Comparison of ENCODE assay signal across 9 mouse cellular contexts in genomic region chr6:129480089-129480958, GRCm38 (mm10).
A peak's percentile ranks its signal among the peaks of the same experiment; 100 is the strongest.
DNase-seq lines count a peak whose midpoint lies in the region.
"Had no signal": no experiment of that assay in that cellular context is flagged by ENCODE, and none has a peak within 500 bp of the region (broad histone marks: within the 10 kb centered on the region; RNA-seq: fewer than 3 reads in every experiment).

No protein-coding gene starts in this region.

- peak; percentile 5 to 12 for DNase-seq in frontal cortex, postnatal 10 days (ENCODE audit: low spot score in 2 of 2)
- no peak for DNase-seq in frontal cortex, postnatal 25 days (ENCODE audit: low spot score in 2 of 2)
- DNase-seq in retina, adult 2 months (ENCODE audit: low read depth, low spot score), result peak; percentile 20
- no peak for DNase-seq in retina, embryonic 14.5 days (ENCODE audit: low spot score)
- peak; percentile 69 for DNase-seq in layer of hippocampus, adult 9-11 months
- DNase-seq in telencephalon, adult 2 months (ENCODE audit: low read depth, low spot score), result peak; percentile 19
- DNase-seq in thymus, postnatal 36 days, result no peak
- DNase-seq: gastrocnemius, postnatal 14 days; heart, postnatal 36 days had no signal

Comparison
In these comparisons a context has a peak if more than half of its experiments do, and no peak if none do; other contexts are left out.
1. DNase-seq: peak in frontal cortex, postnatal 10 days (2 of 2), retina, adult 2 months (single experiment), layer of hippocampus, adult 9-11 months (single experiment) and telencephalon, adult 2 months (single experiment); none in frontal cortex, postnatal 25 days (0 of 2), retina, embryonic 14.5 days (single experiment) and thymus, postnatal 36 days (0 of 2).